Mouse (Mus musculus) cerebellum, postnatal 4 days (tissue): ENCODE measurements around the gene Nedd4.
A peak's percentile ranks its signal among the peaks of the same experiment; 100 is the strongest.
"Not testable (repeated sequence)": the region's sequence is repeated elsewhere in the genome, so short reads cannot be mapped to it uniquely, and the experiment has no call there.

ENCODE experiments used
- DNase-seq, 2 experiments: peaks; one replicate each; pipeline ENCODE4 v3.0.0; 2022; ENCODE audit warnings: low spot score in 2 of 2, mixed read lengths in 1 of 2

Nedd4 gene

GRCm38 (mm10) chr9:72661895-72662661 lies at the start of gene Nedd4:
Nedd4 (plus strand) TSS chr9:72662346.
- DNase-seq: peak; percentile 87 to 95

- DNase-seq: no peak
Observed at GRCm38 (mm10) chr9:72613884-72614283, 48.3 kb upstream of the Nedd4 start.

- no peak for DNase-seq
Observed at GRCm38 (mm10) chr9:72614786-72615480, 47.2 kb upstream of the Nedd4 start.

GRCm38 (mm10) chr9:72618037-72618436 lies 44.1 kb upstream of the Nedd4 start:
- DNase-seq: no peak

- no peak for DNase-seq
Observed at GRCm38 (mm10) chr9:72623605-72624004, 38.5 kb upstream of the Nedd4 start.

GRCm38 (mm10) chr9:72627598-72627997 lies 34.5 kb upstream of the Nedd4 start:
- no peak for DNase-seq

GRCm38 (mm10) chr9:72628591-72628990 lies 33.6 kb upstream of the Nedd4 start:
- DNase-seq: no peak

- no peak for DNase-seq
Observed at GRCm38 (mm10) chr9:72632198-72632597, 29.9 kb upstream of the Nedd4 start.

- DNase-seq: no peak
Observed at GRCm38 (mm10) chr9:72635134-72635533, 27.0 kb upstream of the Nedd4 start.

GRCm38 (mm10) chr9:72636547-72636946 lies 25.6 kb upstream of the Nedd4 start:
- no peak for DNase-seq

- DNase-seq: no peak
Observed at GRCm38 (mm10) chr9:72637243-72637642, 24.9 kb upstream of the Nedd4 start.

GRCm38 (mm10) chr9:72638951-72639842 lies 22.9 kb upstream of the Nedd4 start:
- no peak for DNase-seq

GRCm38 (mm10) chr9:72639843-72640621 lies 22.1 kb upstream of the Nedd4 start:
- peak in 1 of 2 experiments; percentile 73 for DNase-seq

GRCm38 (mm10) chr9:72640642-72641041 lies 21.5 kb upstream of the Nedd4 start:
- DNase-seq: no peak

GRCm38 (mm10) chr9:72641093-72641680 lies 21.0 kb upstream of the Nedd4 start:
- DNase-seq: no peak

GRCm38 (mm10) chr9:72642756-72643447 lies 19.2 kb upstream of the Nedd4 start:
- DNase-seq: not testable (repeated sequence)

- DNase-seq: no peak
Observed at GRCm38 (mm10) chr9:72643651-72644417, 18.3 kb upstream of the Nedd4 start.

- no peak for DNase-seq
Observed at GRCm38 (mm10) chr9:72644418-72645110, 17.6 kb upstream of the Nedd4 start.

- DNase-seq: no peak
Observed at GRCm38 (mm10) chr9:72649781-72650180, 12.4 kb upstream of the Nedd4 start.
